Mouse (Mus musculus): ENCODE data around the gene Rbfox3.
"Not testable (repeated sequence)": the region's sequence is repeated elsewhere in the genome, so short reads cannot be mapped to it uniquely, and the experiment has no call there.

Gene Rbfox3

GRCm38 (mm10) chr11:118825280-118826094, 85.9 kb downstream of the Rbfox3 start:
- no peak for DNase-seq (ENCODE audit: low spot score)

- no peak for DNase-seq (ENCODE audit: low spot score)
Measured at GRCm38 (mm10) chr11:118821353-118821752, 90.0 kb downstream of the Rbfox3 start.

- no peak for DNase-seq (ENCODE audit: low spot score)
Measured at GRCm38 (mm10) chr11:118818528-118818927, 92.9 kb downstream of the Rbfox3 start.

GRCm38 (mm10) chr11:118815118-118815517, 96.3 kb downstream of the Rbfox3 start:
- no peak for DNase-seq (ENCODE audit: low spot score)

- DNase-seq (ENCODE audit: low spot score): no peak
Measured at GRCm38 (mm10) chr11:118813942-118814341, 97.5 kb downstream of the Rbfox3 start.

GRCm38 (mm10) chr11:118811404-118811803, 100.0 kb downstream of the Rbfox3 start:
- DNase-seq (ENCODE audit: low spot score): no peak

GRCm38 (mm10) chr11:118807511-118807910, 103.9 kb downstream of the Rbfox3 start:
- peak; percentile 39 for DNase-seq (ENCODE audit: low spot score)

- no peak for DNase-seq (ENCODE audit: low spot score)
Measured at GRCm38 (mm10) chr11:118794856-118795602, 116.4 kb downstream of the Rbfox3 start.

GRCm38 (mm10) chr11:118793639-118794021, 117.8 kb downstream of the Rbfox3 start:
- DNase-seq (ENCODE audit: low spot score): no peak

GRCm38 (mm10) chr11:118792916-118793638, 118.3 kb downstream of the Rbfox3 start:
- DNase-seq (ENCODE audit: low spot score): no peak

- no peak for DNase-seq (ENCODE audit: low spot score)
Measured at GRCm38 (mm10) chr11:118792163-118792915, 119.1 kb downstream of the Rbfox3 start.

GRCm38 (mm10) chr11:118791391-118791790, 120.0 kb downstream of the Rbfox3 start:
- DNase-seq (ENCODE audit: low spot score): no peak

- DNase-seq (ENCODE audit: low spot score): no peak
Measured at GRCm38 (mm10) chr11:118788091-118788490, 123.3 kb downstream of the Rbfox3 start.

- no peak for DNase-seq (ENCODE audit: low spot score)
Measured at GRCm38 (mm10) chr11:118782677-118783076, 128.7 kb downstream of the Rbfox3 start.

GRCm38 (mm10) chr11:118775753-118776152, 135.6 kb downstream of the Rbfox3 start:
- peak; percentile 72 for DNase-seq (ENCODE audit: low spot score)

GRCm38 (mm10) chr11:118774777-118775176, 136.6 kb downstream of the Rbfox3 start:
- not testable (repeated sequence) for DNase-seq (ENCODE audit: low spot score)

GRCm38 (mm10) chr11:118773076-118773583, 138.3 kb downstream of the Rbfox3 start:
- no peak for DNase-seq (ENCODE audit: low spot score)

GRCm38 (mm10) chr11:118771358-118771757, 140.0 kb downstream of the Rbfox3 start:
- no peak for DNase-seq (ENCODE audit: low spot score)

GRCm38 (mm10) chr11:118770789-118771188, 140.6 kb downstream of the Rbfox3 start:
- no peak for DNase-seq (ENCODE audit: low spot score)

- no peak for DNase-seq (ENCODE audit: low spot score)
Measured at GRCm38 (mm10) chr11:118769542-118769941, 141.9 kb downstream of the Rbfox3 start.

GRCm38 (mm10) chr11:118768441-118768840, 143.0 kb downstream of the Rbfox3 start:
- DNase-seq (ENCODE audit: low spot score): no peak

GRCm38 (mm10) chr11:118767411-118767810, 144.0 kb downstream of the Rbfox3 start:
- no peak for DNase-seq (ENCODE audit: low spot score)
